8 mouse cellular contexts compared by ENCODE assay signal in the genomic region with DNA sequence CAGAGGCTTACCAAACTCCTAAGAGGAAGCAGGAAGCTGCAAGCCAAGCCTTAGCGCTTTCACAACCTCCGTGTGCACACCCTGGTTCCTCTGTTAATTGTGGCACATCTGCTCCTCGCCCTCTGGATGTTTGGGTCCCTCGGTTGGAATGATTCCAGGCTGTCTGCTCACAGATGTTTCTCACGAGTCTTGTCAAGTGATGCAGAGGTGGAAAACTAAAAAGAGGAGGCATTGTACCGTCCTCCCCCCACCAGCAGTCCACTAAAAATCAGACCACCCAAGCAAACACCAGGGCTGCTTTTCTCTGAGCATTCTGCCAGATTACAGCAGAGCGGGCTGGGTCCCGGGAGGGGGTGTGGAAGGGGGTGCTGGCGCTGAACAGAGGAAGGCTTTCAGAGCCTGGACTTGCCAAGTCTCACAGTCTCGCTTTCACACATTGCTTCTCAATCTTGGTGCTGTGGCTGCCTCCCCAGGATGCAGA. TPM values are rescaled to one million over a fixed set of nuclear protein-coding genes. Genes with fewer than 3 reads are reported as not detected.
DNase-seq lines count a peak whose midpoint lies in the region; ATAC-seq and TF ChIP-seq lines count a peak whose summit lies in the region.

No protein-coding gene starts in this region.

- H3K9ac ChIP-seq in midbrain, embryonic 13.5 days (replicated peaks), result no peak overlapping the region
- no peak overlapping the region for H3K9ac ChIP-seq in kidney, embryonic 16.5 days (replicated peaks; ENCODE audit: low read length)
- no peak overlapping the region for H3K9ac ChIP-seq in lung, postnatal 0 days (replicated peaks; ENCODE audit: low read depth)

- no peak for DNase-seq in midbrain, embryonic 10.5 days (ENCODE audit: low spot score)
- peak; percentile 64 to 70 for DNase-seq in heart, adult 18-20 months
- peak; percentile 69 for DNase-seq in lung, postnatal 0 days (ENCODE audit: low spot score)
- peak; percentile 63 for DNase-seq in right cerebral cortex, postnatal 25 days
- no peak for DNase-seq in yolk sac, embryonic 10.5 days (ENCODE audit: low spot score)
- no peak for DNase-seq in adrenal gland, postnatal 25 days

- peaks cover 31% of the 10 kb centered on the region for H3K36me3 ChIP-seq in midbrain, embryonic 13.5 days
- peaks cover 33% of the 10 kb centered on the region for H3K36me3 ChIP-seq in midbrain, embryonic 10.5 days
- peaks cover 21% of the 10 kb centered on the region for H3K36me3 ChIP-seq in kidney, embryonic 16.5 days (ENCODE audit: insufficient read depth, low read length)
- H3K36me3 ChIP-seq in lung, postnatal 0 days (ENCODE audit: insufficient read depth, low read length), result no peaks in the 10 kb centered on the region

- ATAC-seq in midbrain, embryonic 13.5 days, result no peak
- no peak for ATAC-seq in kidney, embryonic 16.5 days (ENCODE audit: low FRiP score, low TSS enrichment)
- no peak for ATAC-seq in lung, postnatal 0 days

- no peak overlapping the region for H3K4me3 ChIP-seq in midbrain, embryonic 13.5 days (replicated peaks)
- H3K4me3 ChIP-seq in midbrain, embryonic 10.5 days, result no peak overlapping the region
- no peak overlapping the region for H3K4me3 ChIP-seq in kidney, embryonic 16.5 days (ENCODE audit: low read length)
- no peak overlapping the region for H3K4me3 ChIP-seq in lung, postnatal 0 days (ENCODE audit: low read depth, low read length)

- TF ChIP-seq EP300 in lung, postnatal 0 days (IDR thresholded peaks at IDR 0.05), result no peak

- no peaks in the 10 kb centered on the region for H3K9me3 ChIP-seq in midbrain, embryonic 13.5 days
- no peaks in the 10 kb centered on the region for H3K9me3 ChIP-seq in midbrain, embryonic 10.5 days (replicated peaks)
- no peaks in the 10 kb centered on the region for H3K9me3 ChIP-seq in kidney, embryonic 16.5 days (ENCODE audit: low read length)
- no peaks in the 10 kb centered on the region for H3K9me3 ChIP-seq in lung, postnatal 0 days (ENCODE audit: low read length)

- H3K4me2 ChIP-seq in midbrain, embryonic 13.5 days (replicated peaks), result no peak overlapping the region
- H3K4me2 ChIP-seq in kidney, embryonic 16.5 days (replicated peaks; ENCODE audit: low read depth, low read length), result no peak overlapping the region
- H3K4me2 ChIP-seq in lung, postnatal 0 days (replicated peaks; ENCODE audit: low read depth, low read length), result no peak overlapping the region

- no peaks in the 10 kb centered on the region for H3K27me3 ChIP-seq in midbrain, embryonic 13.5 days
- H3K27me3 ChIP-seq in midbrain, embryonic 10.5 days (ENCODE audit: low read depth, poor library complexity, severe bottlenecking), result no peaks in the 10 kb centered on the region
- no peaks in the 10 kb centered on the region for H3K27me3 ChIP-seq in kidney, embryonic 16.5 days (ENCODE audit: insufficient read depth, low read length)
- no peaks in the 10 kb centered on the region for H3K27me3 ChIP-seq in lung, postnatal 0 days (replicated peaks; ENCODE audit: insufficient read depth, low read length)

- H3K27ac ChIP-seq in midbrain, embryonic 13.5 days, result peak overlapping the region; percentile 32; the same call in 1 of the 2 replicates
- H3K27ac ChIP-seq in midbrain, embryonic 10.5 days (replicated peaks), result no peak overlapping the region
- peak overlapping the region; percentile 77 for H3K27ac ChIP-seq in kidney, embryonic 16.5 days (ENCODE audit: low read length)
- peak overlapping the region; percentile 26; the same call in 1 of the 2 replicates for H3K27ac ChIP-seq in lung, postnatal 0 days (ENCODE audit: low read length)

- TF ChIP-seq CTCF in lung, postnatal 0 days (IDR thresholded peaks at IDR 0.05), result no peak

- 74% methylated on average over 10 of the region's 10 CpGs for WGBS in midbrain, embryonic 13.5 days
- WGBS in midbrain, embryonic 10.5 days, result 69% methylated on average over 10 of the region's 10 CpGs
- WGBS in kidney, embryonic 16.5 days, result 51% methylated on average over 10 of the region's 10 CpGs
- 42% methylated on average over 10 of the region's 10 CpGs for WGBS in lung, postnatal 0 days

- peaks cover 36% of the 10 kb centered on the region for H3K4me1 ChIP-seq in midbrain, embryonic 13.5 days (replicated peaks)
- H3K4me1 ChIP-seq in midbrain, embryonic 10.5 days, result peaks cover 23% of the 10 kb centered on the region
- H3K4me1 ChIP-seq in kidney, embryonic 16.5 days (ENCODE audit: insufficient read depth, low read length), result peaks cover 48% of the 10 kb centered on the region
- H3K4me1 ChIP-seq in lung, postnatal 0 days (ENCODE audit: insufficient read depth, low read depth, low read length), result peaks cover 27% of the 10 kb centered on the region; the same call in 1 of the 2 replicates

RNA-seq across cellular contexts. Expression of gene Scamp2, which starts 5.0 kb away (rescaled TPM):
- polyA plus RNA-seq in midbrain, embryonic 13.5 days (2015; fragmentation: Nextera tagmentation; extraction: Ambion mirVana), result 54.2 and 57.5 TPM in 2 replicates
- polyA plus RNA-seq in midbrain, embryonic 10.5 days (2016; fragmentation: Nextera tagmentation; extraction: Ambion mirVana), result 52.4 and 58.9 TPM in 2 replicates
- 10 to 100 TPM; 24.2 to 28.5 TPM for total RNA-seq in heart, adult 18-20 months (2021)
- polyA plus RNA-seq in kidney, embryonic 16.5 days (2015; fragmentation: Nextera tagmentation; extraction: Ambion mirVana), result 93.4 and 101 TPM in 2 replicates
- polyA plus RNA-seq in lung, postnatal 0 days (2015; fragmentation: Nextera tagmentation; extraction: Ambion mirVana), result 69.5 and 73.5 TPM in 2 replicates
- total RNA-seq in adrenal gland, postnatal 25 days (2021), result 54.6 and 67.0 TPM in 2 replicates

RNA-seq across cellular contexts. Expression of gene Mpi, which starts 13.2 kb away (rescaled TPM):
- polyA plus RNA-seq in midbrain, embryonic 13.5 days (2015; fragmentation: Nextera tagmentation; extraction: Ambion mirVana), result 72.2 and 79.2 TPM in 2 replicates
- 64.7 and 74.4 TPM in 2 replicates for polyA plus RNA-seq in midbrain, embryonic 10.5 days (2016; fragmentation: Nextera tagmentation; extraction: Ambion mirVana)
- 100 to 1,000 TPM; 118 to 140 TPM for total RNA-seq in heart, adult 18-20 months (2021)
- 54.6 and 57.2 TPM in 2 replicates for polyA plus RNA-seq in kidney, embryonic 16.5 days (2015; fragmentation: Nextera tagmentation; extraction: Ambion mirVana)
- 19.1 and 24.3 TPM in 2 replicates for polyA plus RNA-seq in lung, postnatal 0 days (2015; fragmentation: Nextera tagmentation; extraction: Ambion mirVana)
- 37.2 and 46.9 TPM in 2 replicates for total RNA-seq in adrenal gland, postnatal 25 days (2021)

RNA-seq across cellular contexts. Expression of gene Ulk3, which starts 23.5 kb away (rescaled TPM):
- polyA plus RNA-seq in midbrain, embryonic 13.5 days (2015; fragmentation: Nextera tagmentation; extraction: Ambion mirVana), result 23.5 and 25.1 TPM in 2 replicates
- polyA plus RNA-seq in midbrain, embryonic 10.5 days (2016; fragmentation: Nextera tagmentation; extraction: Ambion mirVana), result 14.5 and 18.8 TPM in 2 replicates
- total RNA-seq in heart, adult 18-20 months (2021), result 1 to 10 TPM; 8.6 to 9.3 TPM
- polyA plus RNA-seq in kidney, embryonic 16.5 days (2015; fragmentation: Nextera tagmentation; extraction: Ambion mirVana), result 18.3 and 22.7 TPM in 2 replicates
- polyA plus RNA-seq in lung, postnatal 0 days (2015; fragmentation: Nextera tagmentation; extraction: Ambion mirVana), result 7.3 and 7.8 TPM in 2 replicates
- total RNA-seq in adrenal gland, postnatal 25 days (2021), result 18.3 and 27.5 TPM in 2 replicates

RNA-seq across cellular contexts. Expression of gene Fam219b, which starts 28.5 kb away (rescaled TPM):
- polyA plus RNA-seq in midbrain, embryonic 13.5 days (2015; fragmentation: Nextera tagmentation; extraction: Ambion mirVana), result 23.2 and 24.2 TPM in 2 replicates
- 16.8 and 19.4 TPM in 2 replicates for polyA plus RNA-seq in midbrain, embryonic 10.5 days (2016; fragmentation: Nextera tagmentation; extraction: Ambion mirVana)
- total RNA-seq in heart, adult 18-20 months (2021), result 1 to 10 TPM; 8.1 to 9.2 TPM
- polyA plus RNA-seq in kidney, embryonic 16.5 days (2015; fragmentation: Nextera tagmentation; extraction: Ambion mirVana), result 19.0 and 19.8 TPM in 2 replicates
- polyA plus RNA-seq in lung, postnatal 0 days (2015; fragmentation: Nextera tagmentation; extraction: Ambion mirVana), result 12.3 and 13.5 TPM in 2 replicates
- total RNA-seq in adrenal gland, postnatal 25 days (2021), result 25.2 and 29.2 TPM in 2 replicates

RNA-seq across cellular contexts. Expression of gene Cplx3, which starts 40.3 kb away (rescaled TPM):
- polyA plus RNA-seq in midbrain, embryonic 13.5 days (2015; fragmentation: Nextera tagmentation; extraction: Ambion mirVana), result 2.2 and 3.3 TPM in 2 replicates
- polyA plus RNA-seq in midbrain, embryonic 10.5 days (2016; fragmentation: Nextera tagmentation; extraction: Ambion mirVana), result 2.5 and 3.1 TPM in 2 replicates
- total RNA-seq in heart, adult 18-20 months (2021), result not detected
- not detected in 2 replicates for polyA plus RNA-seq in kidney, embryonic 16.5 days (2015; fragmentation: Nextera tagmentation; extraction: Ambion mirVana)
- polyA plus RNA-seq in lung, postnatal 0 days (2015; fragmentation: Nextera tagmentation; extraction: Ambion mirVana), result not detected in 2 replicates
- not detected in 2 replicates for total RNA-seq in adrenal gland, postnatal 25 days (2021)

Comparison
In these comparisons a context has a peak if more than half of its experiments do, and no peak if none do; other contexts are left out.
1. DNase-seq: peak in heart, adult 18-20 months (2 of 2), lung, postnatal 0 days (single experiment) and right cerebral cortex, postnatal 25 days (single experiment); none in midbrain, embryonic 10.5 days (single experiment), yolk sac, embryonic 10.5 days (single experiment) and adrenal gland, postnatal 25 days (single experiment).